Mouse (Mus musculus) ovary, postnatal 14 days (tissue): ENCODE measurements around the gene Garnl3.
"Not testable (repeated sequence)": the region's sequence is repeated elsewhere in the genome, so short reads cannot be mapped to it uniquely, and the experiment has no call there.

Experiments used
- DNase-seq: peaks from one replicate; pipeline ENCODE4 v3.0.0; 2022; ENCODE audit warnings: low spot score

Garnl3 gene

DNA sequence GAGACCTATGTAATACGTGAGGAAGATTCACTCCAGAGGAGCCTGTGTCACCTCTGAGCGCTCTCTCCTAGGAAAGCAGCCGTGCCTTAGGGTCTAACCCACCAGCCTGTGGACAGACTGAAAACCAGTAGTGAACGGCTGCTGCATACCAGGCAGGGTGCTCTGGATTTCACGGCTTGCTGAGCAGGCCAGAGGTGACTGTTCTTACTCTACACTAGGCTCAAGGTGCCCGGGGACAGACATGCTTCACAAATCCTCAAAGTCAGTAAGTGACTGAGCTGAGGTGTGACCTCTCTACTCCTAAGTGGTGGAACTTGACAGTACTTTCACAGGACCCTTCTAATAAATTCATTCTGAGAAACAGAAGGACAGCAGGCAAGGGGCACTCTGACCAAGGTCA, 108.6 kb downstream of the Garnl3 start:
- no peak for DNase-seq

DNA sequence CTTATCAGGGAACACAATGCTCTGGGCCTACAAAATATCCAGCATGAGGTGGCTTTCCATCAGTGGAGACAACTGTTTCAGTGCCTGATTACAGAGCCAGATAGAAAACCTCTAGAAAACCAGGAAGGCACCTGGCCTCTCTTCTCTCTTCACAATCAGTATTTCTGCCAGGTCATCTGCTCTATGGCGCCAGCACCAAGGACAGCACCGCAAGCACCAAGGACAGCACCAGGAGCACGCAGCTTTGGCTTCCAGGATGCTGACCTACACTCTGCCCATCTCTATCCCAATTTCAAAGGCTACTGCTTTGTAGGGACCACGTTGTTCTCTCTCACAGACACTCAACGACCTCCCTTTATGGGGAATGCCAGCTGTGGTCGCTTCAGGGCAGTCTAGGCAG, 113.4 kb downstream of the Garnl3 start:
- peak; percentile 59 for DNase-seq

DNA sequence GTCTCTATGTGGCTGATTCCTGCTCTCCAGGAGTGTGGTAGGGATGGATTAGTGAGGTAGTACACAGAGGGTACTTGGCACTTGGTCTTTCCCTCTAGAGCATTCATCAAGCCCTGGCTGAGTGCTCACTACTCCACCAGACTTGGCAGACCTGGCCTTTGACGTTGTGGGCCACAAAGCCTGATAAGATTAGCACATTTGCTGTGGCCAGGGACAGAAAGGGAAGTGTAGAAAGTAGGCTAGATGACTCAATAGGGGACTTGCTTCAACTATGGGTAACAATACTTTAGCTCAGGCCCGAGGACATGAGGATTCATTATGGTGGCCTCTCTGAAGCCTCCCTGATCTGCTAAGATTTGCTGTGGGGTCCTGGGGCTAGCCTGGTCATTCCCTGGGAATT, 114.3 kb downstream of the Garnl3 start:
- no peak for DNase-seq

DNA sequence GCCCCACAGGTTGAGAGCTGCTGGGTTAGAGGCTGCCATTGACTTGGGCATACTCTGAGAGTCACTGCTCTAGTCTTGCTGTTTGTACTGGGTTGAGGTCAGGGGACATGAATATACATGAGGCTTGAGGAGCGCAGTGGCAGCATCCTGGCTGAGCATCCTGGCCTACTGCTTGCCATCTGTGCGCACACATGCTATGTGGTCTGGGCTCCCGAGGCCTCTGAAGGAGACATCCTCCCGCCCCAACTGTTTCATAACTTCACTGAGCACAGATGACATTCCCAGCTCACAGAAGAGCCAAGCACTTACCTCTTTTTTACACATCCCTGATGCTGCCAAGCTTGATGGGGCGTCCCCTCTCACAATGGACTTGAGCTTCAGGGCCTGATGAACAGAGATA, 116.6 kb downstream of the Garnl3 start:
- no peak for DNase-seq

DNA sequence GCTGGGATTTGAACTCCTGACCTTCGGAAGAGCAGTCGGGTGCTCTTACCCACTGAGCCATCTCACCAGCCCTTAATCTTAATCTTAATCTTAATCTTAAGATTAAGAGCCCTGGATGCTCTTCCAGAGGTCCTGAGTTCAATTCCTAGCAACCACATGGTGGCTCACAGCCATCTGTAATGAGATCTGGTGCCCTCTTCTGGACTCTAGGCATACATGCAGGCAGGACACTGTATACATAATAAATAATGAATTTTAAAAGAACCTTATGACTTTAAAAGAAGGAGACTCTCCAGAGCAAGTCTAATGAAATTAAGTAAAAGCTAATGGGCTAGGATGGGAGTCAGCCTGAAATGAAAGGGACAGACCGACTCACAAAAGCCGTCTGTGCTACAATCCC, 122.4 kb downstream of the Garnl3 start:
- DNase-seq, result not testable (repeated sequence)

DNA sequence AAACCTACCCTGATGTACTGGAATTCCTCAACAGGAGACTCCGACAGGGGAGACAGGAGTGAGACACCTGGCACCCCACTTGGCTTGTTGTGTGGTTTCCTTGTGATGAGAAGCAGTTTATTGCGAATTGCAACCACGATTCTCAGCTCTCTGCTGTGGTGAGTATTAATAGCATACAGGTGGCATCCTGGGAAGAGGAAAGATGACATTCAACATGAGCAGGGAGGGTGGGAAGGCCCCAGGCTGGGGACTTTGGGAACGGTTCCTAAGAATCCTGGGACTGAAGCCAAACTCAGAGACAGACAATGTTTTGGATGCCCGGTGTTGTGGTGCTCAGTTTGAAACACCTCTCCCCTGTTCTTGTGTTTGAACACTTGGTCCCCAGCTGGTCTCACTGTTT, 126.4 kb downstream of the Garnl3 start:
- no peak for DNase-seq

DNA sequence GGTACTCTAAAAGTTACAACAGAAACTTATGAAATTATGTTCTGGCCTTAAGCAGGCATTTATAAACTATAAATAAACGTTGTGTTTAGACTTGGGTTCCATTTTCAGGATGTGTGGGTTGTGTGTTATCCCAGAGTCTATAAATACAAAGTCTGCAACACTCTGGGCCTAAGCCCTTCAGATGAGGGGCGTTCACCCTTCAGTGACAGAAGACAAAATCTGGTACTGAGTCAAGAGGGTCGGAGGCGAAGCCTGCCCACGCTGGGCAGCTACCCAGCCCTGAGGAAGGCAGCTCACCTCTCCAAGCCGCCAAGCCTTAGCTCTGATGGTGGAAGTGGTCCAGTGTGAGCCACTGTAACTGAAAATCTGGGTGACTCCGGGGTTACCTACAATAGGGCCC, 129.3 kb downstream of the Garnl3 start:
- no peak for DNase-seq

DNA sequence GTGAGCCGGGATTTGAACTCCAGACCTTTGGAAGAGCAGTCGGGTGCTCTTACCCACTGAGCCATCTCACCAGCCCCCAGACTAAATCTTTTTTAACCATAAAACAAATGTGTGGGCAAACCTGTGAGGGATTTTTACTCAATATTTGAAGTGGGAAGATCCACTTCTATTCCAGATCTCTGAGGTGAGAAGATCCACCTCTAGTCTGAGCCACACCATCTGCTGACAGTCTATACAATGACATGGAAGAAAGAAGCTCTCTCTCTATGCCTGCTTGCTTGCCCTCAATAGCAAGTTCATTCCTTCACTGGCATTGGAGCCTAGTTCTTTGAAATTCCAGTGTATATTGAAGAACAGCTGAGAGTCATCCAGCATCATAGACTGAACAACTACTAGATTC, 131.7 kb downstream of the Garnl3 start:
- no peak for DNase-seq

DNA sequence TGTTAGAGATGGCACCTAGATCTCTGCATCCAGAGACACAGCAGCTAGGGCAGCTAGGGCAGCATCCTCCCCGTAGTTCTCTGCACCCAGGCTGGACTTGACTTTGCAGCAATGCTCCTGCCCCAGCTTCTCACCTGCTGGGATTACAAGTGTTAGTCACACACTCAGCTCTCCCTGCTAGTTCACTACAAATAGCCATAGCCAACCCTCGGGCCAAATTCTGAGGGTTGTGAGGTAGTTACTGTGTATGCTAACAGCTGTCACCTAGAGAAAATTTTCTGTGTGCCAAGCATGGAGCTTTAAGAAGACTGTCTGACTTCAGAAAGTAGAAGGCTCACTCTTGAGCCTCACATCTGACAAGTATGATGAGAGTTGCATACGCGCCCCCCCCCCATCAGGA, 133.7 kb downstream of the Garnl3 start:
- no peak for DNase-seq

DNA sequence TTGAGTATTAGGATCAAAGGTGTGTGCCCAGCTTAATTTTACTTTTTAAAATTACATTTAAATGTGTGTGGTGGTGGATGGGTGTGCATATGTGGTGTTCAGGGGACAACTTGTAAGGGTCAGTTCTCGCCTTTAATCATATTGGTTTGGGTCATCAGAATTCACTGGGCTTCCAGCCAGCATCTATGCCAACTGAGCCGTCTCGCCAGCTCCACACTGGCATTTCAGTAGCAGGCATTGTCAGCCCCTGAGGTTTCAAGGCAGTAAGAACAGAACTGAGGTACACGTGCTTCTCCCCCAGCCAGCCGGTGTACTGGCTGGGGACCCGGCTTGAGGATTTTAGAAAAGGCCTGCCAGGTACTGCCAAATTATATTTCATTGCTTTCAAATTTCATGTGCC, 134.4 kb downstream of the Garnl3 start:
- DNase-seq, result no peak

DNA sequence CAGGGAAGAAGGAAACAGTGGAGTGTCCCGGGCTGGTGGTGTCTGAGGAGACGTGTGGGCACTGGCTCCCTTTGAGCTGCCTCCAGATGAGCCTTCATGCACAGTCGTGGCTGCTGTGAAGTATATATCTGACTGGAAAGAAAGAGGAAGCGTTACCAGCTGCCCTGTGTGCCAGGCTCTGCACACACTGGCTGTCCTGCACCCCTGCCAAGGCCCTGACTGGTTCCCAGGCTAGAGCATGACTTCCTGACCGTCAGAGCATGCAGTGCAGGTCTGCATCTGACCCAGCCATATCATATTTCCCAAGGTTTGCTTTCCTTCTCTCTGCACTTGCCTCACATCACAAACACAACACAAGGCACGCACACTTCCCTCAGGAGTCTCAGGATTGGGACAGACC, 139.3 kb downstream of the Garnl3 start:
- no peak for DNase-seq

DNA sequence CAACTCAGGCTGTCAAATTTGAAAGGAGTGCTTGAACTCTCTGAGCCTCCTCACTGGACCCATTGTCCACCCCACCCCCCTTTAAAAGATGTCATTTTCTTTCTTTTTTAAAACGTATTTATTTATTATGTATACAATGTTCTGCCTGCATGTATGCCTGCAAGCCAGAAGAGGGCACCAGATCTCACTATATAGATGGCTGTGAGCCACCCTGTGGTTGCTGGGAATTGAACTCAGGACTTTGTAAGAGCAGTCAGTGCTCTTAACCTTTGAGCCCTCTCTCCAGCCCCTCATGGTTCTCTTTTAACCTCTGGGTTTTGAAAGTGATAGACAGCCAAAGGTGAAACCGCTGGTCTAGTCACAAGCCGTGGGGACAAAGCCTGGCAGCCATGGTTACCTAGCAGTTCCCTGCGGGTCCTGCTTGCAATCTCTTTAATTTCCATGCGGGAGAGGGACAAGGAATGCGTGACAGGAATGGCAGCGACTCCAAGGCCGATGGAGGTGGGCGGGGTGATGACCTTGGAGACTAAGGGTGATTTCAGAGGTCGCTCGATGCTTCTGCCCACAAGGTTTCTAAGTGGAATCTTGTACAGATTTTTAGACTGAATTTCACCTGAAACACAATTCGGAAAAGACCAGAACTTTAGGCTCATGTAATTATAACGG, 141.2 kb downstream of the Garnl3 start:
- DNase-seq, result no peak

DNA sequence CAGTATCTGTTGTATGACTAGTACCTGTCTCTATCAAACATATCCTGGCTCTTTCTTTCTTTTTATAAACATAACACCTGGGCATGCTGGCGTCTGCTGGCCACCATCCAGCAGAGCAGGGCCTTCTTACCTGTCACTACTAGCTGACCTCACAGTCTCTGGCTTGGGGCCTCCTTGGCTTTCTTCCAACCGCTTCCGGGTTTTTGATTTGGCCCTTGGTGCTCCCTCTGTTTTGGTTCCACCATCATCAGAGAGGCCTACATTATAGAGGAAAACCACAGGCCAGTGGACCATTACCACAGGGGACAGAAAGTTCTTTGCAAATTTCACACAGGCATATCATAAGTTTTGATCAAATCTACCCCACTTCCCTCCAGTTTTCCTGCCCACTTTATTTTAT, 142.1 kb downstream of the Garnl3 start:
- no peak for DNase-seq

DNA sequence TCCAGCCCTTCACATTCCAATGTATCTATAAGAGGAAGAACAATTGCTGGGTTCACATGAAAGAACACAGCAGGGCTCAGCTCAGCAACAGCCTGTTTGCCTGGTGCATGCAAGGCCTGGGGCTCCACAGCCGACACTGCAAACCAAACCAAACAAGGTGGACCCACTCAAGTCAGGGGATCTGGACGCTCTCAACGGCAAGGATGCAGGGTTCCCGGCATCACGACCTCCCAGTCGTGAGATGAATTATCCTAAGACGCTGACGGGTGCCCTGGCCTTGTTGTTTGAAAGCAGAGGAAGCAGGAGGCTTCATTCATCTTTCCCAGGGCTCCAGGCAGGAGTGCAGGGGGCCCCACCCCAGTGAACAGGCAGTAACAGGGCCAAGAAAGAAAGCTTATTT, 145.6 kb downstream of the Garnl3 start:
- DNase-seq, result no peak

DNA sequence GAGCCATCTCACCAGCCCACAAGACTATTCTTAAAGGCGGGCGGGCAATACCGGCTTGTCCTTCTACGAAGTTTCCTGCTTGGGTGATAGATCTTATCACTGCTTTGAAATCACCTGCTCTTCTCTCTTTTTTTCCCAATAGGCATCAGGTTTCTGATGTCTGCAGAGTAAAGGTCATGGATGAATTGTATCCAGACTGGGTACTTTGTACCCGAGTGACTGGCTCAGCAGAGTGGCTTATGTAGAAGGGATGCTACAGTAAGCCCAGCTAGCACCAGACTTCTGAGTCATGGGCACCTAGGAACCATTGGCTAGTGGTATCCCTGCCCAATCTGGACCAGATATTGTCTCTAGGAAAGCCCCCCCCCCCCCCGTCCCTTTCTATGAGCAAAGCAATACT, 147.8 kb downstream of the Garnl3 start:
- DNase-seq, result no peak

DNA sequence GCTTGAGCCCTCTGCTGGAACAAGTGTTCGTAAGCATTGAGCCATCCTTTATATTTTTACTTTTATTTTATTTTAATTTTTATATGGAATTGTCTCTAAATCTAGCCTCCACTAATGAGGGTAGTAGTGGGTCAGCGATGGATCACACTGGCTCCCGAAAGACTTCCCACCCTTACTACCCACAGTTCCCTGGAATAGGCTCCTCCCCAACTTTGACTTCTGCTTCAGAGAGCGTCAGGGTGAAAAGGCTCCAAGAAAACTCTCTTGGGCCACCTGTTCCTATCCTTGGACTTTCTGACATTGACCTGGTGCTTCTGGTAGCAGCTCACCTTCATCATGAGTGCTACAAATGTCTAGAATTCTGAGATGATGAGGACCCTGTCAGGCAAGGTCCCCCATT, 148.8 kb downstream of the Garnl3 start:
- DNase-seq, result no peak

DNA sequence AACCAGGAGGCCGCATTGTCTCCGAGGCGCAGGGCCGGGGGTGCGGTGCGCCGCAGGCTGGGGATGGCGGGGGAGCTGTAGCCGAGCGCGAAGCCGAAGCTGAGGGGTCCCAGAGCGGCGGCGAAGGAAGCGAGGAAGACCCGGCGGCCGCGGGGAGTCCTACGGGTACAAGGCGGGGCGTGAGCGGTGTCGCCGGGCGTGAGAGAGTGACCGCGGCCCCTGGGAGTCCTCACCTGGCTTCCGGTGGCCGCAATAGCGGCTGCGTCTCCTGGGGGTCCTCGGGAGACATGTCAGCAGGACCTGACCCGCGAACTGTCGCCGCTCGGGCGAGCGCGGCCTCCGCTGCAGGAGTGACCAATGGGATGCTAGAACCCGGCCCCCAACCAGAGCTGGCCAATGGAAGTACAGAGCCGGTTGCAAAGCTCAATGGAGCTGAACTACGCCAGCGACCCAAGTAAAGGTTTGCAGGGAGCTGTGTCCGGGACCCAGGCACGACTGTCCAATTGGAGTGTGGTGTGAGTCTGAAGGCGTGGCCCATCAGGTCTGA, 149.7 kb downstream of the Garnl3 start, which contains the start of gene Slc2a8:
Gene Slc2a8 (minus strand): TSS at position 359 of the 547 bp plus-strand sequence.
- peak; percentile 80 for DNase-seq

DNA sequence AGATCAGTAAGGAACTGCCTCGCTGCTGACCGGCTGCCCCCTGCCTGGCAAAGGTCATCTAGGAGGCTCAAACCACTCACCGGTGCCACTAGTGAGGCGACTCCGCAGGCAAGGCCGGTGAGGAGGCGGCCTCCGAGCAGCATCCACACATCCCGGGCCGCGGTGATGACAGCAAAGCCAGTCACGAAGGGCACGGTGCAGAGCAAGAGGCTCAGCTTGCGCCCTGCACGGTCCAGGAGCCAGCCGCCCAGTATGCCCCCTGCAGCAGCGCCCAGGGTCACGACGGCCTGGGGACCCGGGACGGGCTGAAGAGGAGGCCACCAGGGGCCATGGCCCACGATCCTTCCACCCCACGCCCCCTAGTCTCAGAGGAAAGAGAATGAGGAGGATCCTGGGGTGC, 150.2 kb downstream of the Garnl3 start:
- DNase-seq, result no peak

DNA sequence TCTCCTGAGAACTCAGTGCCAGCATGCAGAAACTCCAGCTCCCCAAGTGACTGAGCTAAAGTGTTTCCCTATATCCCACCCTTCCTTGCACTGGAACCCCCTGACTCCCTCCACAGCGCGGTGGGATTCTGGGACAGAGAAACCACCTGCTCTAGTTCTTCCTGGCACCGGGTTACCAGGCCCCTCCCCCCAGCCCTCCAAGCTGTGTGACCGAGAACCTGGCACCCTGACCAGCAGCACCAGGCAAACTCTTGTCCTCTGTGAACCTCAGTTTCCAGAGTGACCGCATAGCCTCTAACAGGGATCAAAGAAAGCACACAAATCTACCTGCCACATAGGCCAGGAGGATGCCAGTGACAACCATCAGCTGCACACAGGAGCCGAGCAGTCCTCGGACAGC, 151.8 kb downstream of the Garnl3 start:
- DNase-seq, result no peak

DNA sequence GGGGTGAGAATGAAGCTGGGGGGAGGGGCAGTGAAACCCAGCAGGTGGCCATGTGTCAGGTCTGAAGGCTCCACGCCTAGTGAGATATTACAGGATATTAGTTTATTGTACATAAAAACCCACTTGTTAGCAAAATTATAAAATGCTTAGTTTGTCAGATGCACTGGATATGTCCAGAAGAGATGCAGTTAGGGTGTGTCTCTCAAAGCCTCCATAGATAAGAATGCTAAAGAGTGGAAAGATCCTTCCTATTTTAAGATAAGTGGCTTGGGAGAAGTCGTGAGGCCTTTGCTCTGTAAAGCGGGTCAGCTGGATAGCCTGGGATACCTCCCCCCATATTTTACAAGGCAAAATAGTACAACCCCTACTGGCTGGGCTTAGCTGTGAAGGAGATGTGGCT, 152.8 kb downstream of the Garnl3 start:
- no peak for DNase-seq

DNA sequence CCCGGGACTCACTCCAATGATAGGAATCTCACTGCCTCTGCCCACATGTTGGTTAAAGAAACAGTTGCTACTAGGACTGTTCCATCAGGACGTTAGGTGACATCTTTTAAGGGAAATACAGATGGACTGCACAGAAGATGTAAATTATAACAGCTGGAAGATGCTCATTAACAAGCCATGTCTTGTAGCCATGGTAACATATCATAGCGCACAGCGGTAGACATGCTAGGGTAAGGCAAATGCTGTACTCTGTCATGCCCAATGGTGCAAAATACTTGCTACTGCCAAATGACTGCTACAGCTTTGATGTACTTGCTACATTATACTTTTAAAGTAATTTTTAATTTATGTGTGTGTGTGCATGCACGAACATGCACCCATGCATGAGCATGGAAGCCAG, 154.3 kb downstream of the Garnl3 start:
- no peak for DNase-seq

DNA sequence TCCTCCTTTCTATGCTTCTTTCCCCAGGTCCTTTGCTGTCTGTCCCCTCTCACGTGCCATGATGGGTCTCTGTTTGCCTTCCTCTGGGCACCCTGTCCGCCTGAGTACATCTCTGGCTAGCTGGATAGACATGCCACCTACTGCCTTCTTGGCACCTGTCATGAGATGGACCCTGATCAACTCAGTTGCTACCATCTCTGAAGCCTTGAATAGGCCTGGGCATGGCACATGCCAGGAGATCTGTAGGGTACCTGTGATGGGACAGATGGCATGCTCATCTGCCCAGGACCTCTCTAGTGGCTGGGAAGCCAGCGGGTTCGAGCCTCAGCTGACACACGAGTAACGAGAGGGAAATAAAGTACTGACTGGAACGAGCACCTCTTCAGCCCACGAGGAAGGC, 157.2 kb downstream of the Garnl3 start:
- DNase-seq, result no peak

DNA sequence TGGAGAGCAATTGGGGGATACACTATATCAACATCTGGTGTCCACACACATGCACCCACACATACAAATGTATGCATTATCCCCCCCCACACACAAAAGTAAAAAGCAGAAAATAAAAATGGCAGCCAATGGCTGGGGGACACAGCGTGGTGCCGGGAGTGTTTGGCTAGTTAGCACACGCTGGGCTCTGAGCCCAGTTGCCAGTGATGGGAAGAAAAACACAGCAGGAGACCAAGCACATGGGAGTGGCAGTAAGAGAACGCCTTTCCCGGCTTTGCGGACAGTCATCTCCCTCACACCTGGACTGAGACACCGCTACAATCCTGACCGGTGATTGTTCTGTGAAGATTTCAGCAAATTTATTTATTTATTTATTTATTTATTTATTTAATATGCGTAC, 160.2 kb downstream of the Garnl3 start:
- no peak for DNase-seq

DNA sequence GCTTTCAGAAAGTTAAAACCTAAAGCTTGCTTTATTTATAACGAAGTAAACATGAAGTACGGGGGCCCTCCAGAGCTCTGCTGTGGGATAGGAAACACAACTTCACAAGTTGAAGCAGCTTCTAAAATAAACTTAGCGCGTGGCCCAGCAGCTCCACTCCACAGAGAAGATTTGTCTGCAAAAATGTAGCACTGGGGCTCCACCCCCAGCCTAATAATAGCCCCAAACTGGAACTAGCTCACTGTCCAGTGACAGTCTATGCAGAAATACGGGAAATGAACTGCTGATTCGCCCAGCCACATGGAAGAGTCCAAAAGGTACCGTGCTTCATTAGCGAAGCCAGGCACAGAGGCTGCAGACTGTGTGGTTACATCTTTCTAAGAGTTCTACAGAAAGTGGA, 162.1 kb downstream of the Garnl3 start:
- no peak for DNase-seq
